Mouse (Mus musculus) midbrain, embryonic 15.5 days (tissue): ENCODE measurements around the gene Syt14. TPM values are rescaled to one million over a fixed set of nuclear protein-coding genes. Genes with fewer than 3 reads are reported as not detected.

Source experiments
- ATAC-seq: fragments of 200-750 bp; cut with Nextera tagmentation; replicated peaks from 2 replicates; pipeline ENCODE4 v1.8.0; 2017; ENCODE audit warnings: moderate TSS enrichment
- H3K27ac ChIP-seq: fragments of 300-500 bp; sonication (generic); 2 replicates; pipeline ENCODE4 v1.5.1; 2015; ENCODE audit warnings: mild to moderate bottlenecking, inconsistent platforms
- H3K27me3 ChIP-seq: fragments of 300-500 bp; sonication (generic); replicated peaks from 2 replicates; pipeline ENCODE4 v1.6.1; 2015; ENCODE audit warnings: inconsistent platforms
- H3K36me3 ChIP-seq: fragments of 300-500 bp; sonication (generic); replicated peaks from 2 replicates; pipeline ENCODE4 v1.6.1; 2015; ENCODE audit warnings: inconsistent platforms
- H3K4me1 ChIP-seq: fragments of 300-500 bp; sonication (generic); 2 replicates; pipeline ENCODE4 v1.6.1; 2015; ENCODE audit warnings: inconsistent platforms
- H3K4me2 ChIP-seq: fragments of 300-500 bp; sonication (generic); 2 replicates; pipeline ENCODE4 v1.6.1; 2015; ENCODE audit warnings: inconsistent platforms, mild to moderate bottlenecking, moderate library complexity
- H3K4me3 ChIP-seq: fragments of 300-500 bp; sonication (generic); 2 replicates; pipeline ENCODE4 v1.5.1; 2015; ENCODE audit warnings: mild to moderate bottlenecking, inconsistent platforms
- H3K9ac ChIP-seq: fragments of 300-500 bp; sonication (generic); 2 replicates; pipeline ENCODE4 v1.6.1; 2015; ENCODE audit warnings: mild to moderate bottlenecking, inconsistent platforms
- H3K9me3 ChIP-seq: fragments of 300-500 bp; sonication (generic); 2 replicates; pipeline ENCODE4 v1.6.1; 2016; ENCODE audit warnings: inconsistent platforms
- WGBS: fragments of 180-500 bp; shearing (Covaris S2); methylation state at CpG from one replicate; pipeline ENCODE4 v1.1.7; 2015; ENCODE audit warnings: mixed read lengths; 5-methylcytosine and 5-hydroxymethylcytosine counted together
- polyA plus RNA-seq: library from polyadenylated mRNA; unstranded; fragments of >200 nt; fragmentation: Nextera tagmentation; extraction: Ambion mirVana; gene quantifications from 2 replicates; pipeline ENCODE4 v1.2.1, GENCODE M21; 2015

The Syt14 gene
- polyA plus RNA-seq, 1 experiment from 2014 or later = 9.1 TPM

DNA sequence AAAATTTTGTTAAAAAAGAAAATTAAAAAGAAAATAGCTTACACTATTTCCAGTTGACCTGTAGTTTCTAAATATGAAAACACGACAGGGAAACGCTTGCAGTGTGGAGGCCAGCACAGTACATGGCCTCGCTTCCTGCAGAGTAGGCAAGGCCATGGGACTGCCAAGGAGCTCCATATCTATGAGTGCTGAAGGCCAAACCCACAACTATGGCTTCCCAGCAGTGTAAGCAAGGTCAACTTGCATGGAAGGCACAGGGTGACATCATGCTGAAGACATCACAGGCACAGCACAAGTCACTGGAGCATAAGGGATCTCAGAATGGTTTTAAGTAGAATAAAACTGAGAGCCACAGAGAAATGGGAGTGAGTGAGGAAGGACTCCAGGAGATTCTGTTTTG lies 139.5 kb downstream of the Syt14 start:
- no peaks in the 10 kb centered on the region for H3K9me3 ChIP-seq
- no peak for ATAC-seq
- 92% methylated on average over 3 of the region's 3 CpGs for WGBS
- H3K27me3 ChIP-seq = no peaks in the 10 kb centered on the region
- H3K9ac ChIP-seq = no peak overlapping the region
- H3K36me3 ChIP-seq = peaks cover 12% of the 10 kb centered on the region
- no peaks in the 10 kb centered on the region for H3K4me1 ChIP-seq
- no peak overlapping the region for H3K27ac ChIP-seq
- H3K4me2 ChIP-seq = no peak overlapping the region
- no peak overlapping the region for H3K4me3 ChIP-seq

DNA sequence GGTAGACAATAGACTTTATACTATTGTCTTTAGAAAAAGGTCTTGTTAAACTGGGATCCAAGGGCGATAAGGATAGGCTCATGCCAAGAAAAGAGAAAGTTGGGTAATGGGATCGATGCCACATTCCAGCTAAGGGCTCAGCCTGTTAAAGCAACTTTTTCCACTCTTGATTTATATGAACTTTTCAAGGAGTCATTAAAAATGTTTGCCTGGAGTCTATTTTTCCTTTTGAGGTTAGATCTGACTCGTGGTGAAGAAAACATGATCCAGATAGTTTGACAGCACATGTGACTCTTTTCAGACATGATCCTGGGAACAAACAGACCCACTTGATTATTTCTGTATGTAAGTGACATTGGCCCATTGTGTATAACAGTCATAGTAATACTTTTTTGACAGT lies 144.9 kb downstream of the Syt14 start:
- no peak overlapping the region for H3K9ac ChIP-seq
- no peak overlapping the region for H3K4me2 ChIP-seq
- H3K27ac ChIP-seq = no peak overlapping the region
- no peaks in the 10 kb centered on the region for H3K36me3 ChIP-seq
- no peaks in the 10 kb centered on the region for H3K9me3 ChIP-seq
- no peaks in the 10 kb centered on the region for H3K27me3 ChIP-seq
- WGBS = 82% methylated on average over 3 of the region's 3 CpGs
- ATAC-seq = no peak
- no peak overlapping the region for H3K4me3 ChIP-seq
- H3K4me1 ChIP-seq = no peaks in the 10 kb centered on the region

DNA sequence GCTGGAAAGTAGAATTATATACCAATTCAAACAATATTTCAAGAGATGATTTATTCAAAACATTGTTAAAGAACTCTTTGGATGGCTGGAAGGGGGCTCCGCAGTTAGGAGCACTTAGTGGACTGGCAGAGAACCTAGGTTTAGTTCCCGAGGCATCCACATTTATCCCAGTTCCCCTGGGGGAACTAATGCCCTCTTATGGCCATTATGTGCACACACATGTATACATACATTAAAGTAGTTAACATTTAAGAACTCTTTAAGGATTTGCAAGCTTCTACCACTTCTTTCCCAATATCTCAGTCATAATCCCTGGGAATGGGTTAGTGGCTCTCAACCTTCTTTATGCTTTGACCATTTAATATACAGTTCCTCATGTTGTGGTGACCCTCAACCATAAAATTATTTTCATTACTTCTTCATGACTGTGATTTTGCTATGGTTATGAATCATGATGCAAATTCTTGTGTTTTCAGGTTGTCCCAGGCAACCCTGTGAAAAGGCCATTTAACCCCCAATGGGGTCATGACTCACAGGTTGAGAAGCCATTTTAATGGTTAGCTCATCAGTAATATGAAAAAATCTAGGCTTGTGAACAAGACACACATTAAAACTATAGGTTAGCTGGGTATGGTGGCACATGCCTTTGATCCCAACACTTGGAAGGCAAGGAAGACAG lies 152.8 kb downstream of the Syt14 start:
- H3K27me3 ChIP-seq = no peaks in the 10 kb centered on the region
- WGBS = 68% methylated on average over 2 of the region's 2 CpGs
- no peak overlapping the region for H3K4me2 ChIP-seq
- H3K9me3 ChIP-seq = no peaks in the 10 kb centered on the region
- no peaks in the 10 kb centered on the region for H3K4me1 ChIP-seq
- no peak overlapping the region for H3K9ac ChIP-seq
- no peak for ATAC-seq
- no peaks in the 10 kb centered on the region for H3K36me3 ChIP-seq
- H3K4me3 ChIP-seq = no peak overlapping the region
- no peak overlapping the region for H3K27ac ChIP-seq

DNA sequence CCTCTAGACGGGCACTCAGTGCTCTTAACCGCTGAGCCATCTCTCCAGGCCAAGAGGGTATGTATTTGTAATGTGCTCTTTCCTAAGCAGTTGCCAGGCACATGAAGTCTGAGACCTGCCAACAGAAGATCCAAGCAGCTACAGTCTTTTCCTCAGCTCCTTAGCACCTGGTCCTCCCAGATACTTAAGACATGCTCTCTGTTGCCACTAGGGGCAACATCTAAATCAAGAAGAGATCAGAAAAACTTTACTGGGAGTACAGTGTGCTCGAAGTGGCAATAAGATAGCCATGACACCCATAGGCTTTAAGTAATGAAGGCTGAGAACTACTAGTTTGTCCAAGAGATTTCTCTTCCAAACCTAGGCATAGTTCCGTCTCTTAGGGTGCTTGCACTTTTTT lies 155.4 kb downstream of the Syt14 start:
- Histone ChIP-seq H3K4me3 (no peak overlapping the region), H3K9ac (no peak overlapping the region), H3K4me2 (no peak overlapping the region), H3K4me1 (no peaks in the 10 kb centered on the region), H3K27ac (no peak overlapping the region), H3K36me3 (no peaks in the 10 kb centered on the region), H3K9me3 (no peaks in the 10 kb centered on the region), H3K27me3 (no peaks in the 10 kb centered on the region)
- ATAC-seq = no peak
- 86% methylated on average over 4 of the region's 4 CpGs for WGBS

DNA sequence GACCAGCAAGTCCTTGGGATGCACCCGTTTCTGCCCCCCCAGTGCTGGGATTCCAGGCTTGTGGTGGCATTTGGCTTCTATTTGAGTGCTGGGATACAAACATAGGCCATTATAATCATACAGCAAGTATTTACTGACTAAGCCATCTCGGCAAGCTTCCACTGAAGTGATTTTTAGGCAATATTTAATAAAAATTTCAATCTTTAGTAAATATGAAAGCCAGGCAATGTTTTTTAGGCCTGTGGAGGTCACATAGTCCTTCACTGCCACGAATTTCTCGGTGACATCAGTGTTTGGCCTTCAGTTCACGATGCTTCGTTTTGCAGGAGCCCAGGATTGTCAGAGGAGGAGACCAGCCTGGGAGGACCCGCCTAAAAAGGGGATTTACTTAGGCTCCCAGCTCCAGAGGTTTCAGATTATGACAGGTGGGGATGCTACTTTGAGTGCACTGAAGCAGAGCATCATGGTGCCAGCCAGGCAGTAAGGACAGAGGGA lies 156.4 kb downstream of the Syt14 start:
- Histone ChIP-seq H3K36me3 (no peaks in the 10 kb centered on the region), H3K27me3 (no peaks in the 10 kb centered on the region), H3K27ac (no peak overlapping the region), H3K9ac (no peak overlapping the region), H3K9me3 (no peaks in the 10 kb centered on the region), H3K4me3 (no peak overlapping the region), H3K4me1 (no peaks in the 10 kb centered on the region), H3K4me2 (no peak overlapping the region)
- no peak for ATAC-seq
- 88% methylated on average over 7 of the region's 7 CpGs for WGBS

DNA sequence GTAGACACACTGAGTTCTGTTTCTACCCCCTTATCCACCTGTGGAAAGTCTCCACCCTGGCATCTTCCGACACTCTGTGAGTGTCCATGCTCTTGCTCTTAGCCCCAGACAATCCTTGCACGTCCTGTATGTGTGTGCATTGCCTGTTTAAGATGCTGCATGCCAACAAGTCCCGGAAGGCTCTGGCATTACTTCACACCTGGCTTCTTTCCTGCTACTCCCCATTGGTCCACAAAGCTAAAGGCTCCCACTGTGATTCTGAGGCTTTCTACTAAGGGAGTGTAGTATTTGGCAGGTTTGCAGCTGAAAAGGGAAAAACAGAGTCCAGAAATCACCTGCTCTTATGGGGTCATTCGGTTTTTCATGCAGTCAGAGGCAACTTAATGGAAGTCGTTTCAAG lies 162.7 kb downstream of the Syt14 start:
- H3K4me3 ChIP-seq = no peak overlapping the region
- H3K27me3 ChIP-seq = no peaks in the 10 kb centered on the region
- 0 out of 2 replicates have a peak, but pooled peaks cover 4% of the 10 kb centered on the region for H3K4me1 ChIP-seq
- H3K4me2 ChIP-seq = no peak overlapping the region
- no peak for ATAC-seq
- no peak overlapping the region for H3K9ac ChIP-seq
- H3K36me3 ChIP-seq = no peaks in the 10 kb centered on the region
- WGBS = 71% methylated on average over 5 of the region's 5 CpGs
- no peaks in the 10 kb centered on the region for H3K9me3 ChIP-seq
- no peak overlapping the region for H3K27ac ChIP-seq

DNA sequence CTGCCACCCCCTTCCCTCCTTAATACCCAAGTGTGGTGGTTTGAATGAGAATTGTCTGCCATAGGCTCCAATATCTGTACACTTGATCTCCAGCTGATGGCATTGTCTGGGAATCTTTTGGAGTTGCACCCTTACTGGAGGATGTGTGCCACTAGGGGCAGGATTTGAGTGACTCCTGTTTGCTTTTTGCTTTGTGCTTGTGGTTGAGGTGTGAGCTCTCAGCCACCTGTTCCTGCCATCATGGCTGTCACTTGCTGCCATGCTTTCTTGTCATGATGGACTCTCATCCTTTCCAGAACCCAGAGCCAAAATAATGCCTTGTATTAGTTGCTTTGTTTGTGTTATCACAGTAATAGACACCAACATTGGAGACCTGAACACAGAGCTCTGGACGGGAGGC lies 165.8 kb downstream of the Syt14 start:
- Histone ChIP-seq H3K9me3 (no peaks in the 10 kb centered on the region), H3K9ac (no peak overlapping the region), H3K4me2 (no peak overlapping the region), H3K4me1 (0 out of 2 replicates have a peak, but pooled peaks cover 4% of the 10 kb centered on the region), H3K27me3 (no peaks in the 10 kb centered on the region), H3K36me3 (no peaks in the 10 kb centered on the region), H3K4me3 (no peak overlapping the region), H3K27ac (no peak overlapping the region)
- WGBS = 94% methylated on average over 1 of the region's 1 CpGs
- no peak for ATAC-seq

DNA sequence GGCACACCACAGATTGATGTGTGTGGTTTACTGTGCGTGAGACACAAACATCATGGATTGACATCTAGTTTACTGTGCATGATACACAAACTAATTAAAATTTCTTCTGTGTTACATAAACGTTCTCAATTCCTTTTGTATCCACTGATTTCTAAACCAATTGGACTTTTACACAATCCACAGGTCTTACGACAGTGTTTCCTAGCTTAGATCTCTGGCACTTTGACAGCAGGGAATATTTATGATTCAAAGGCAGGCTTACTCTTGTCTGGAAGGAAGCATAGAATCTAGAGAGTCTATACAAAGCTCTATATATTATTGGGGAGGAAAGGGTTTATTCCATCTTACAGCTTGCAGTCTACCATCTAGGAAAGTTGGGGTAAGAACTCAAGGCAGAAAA lies 171.1 kb downstream of the Syt14 start:
- ATAC-seq = no peak
- 78% methylated on average over 3 of the region's 3 CpGs for WGBS

DNA sequence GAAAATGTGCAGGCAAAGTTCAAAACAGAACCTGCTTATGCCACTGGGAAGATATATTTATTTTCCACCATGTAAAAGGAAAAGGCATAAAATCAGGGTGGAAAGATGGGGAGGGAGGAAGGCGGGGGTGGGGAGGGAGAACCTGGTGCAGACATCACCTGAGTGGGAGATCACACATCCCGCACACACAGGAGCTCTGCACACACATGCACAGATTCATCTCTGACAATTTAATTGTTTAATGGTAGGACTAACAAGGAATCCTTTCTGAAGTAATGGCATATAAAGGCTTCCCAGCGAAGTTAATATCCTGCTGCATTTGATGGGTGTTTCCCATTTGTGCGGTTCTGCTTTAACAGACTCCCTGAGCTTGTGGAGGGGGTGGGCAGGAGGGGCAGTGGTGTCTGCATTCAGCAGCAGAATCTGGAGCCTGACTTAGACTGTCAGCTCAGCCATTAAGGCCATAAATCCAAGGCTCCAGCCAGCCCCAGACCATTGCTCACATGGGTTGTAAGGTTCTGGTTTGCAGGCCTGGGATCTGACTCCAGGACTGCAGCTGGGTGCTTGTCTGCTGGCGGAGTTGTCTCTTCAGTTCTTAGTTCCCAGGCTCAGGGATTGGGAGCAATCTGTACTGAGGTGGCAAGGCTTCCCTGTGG lies 174.1 kb downstream of the Syt14 start:
- H3K4me3 ChIP-seq = no peak overlapping the region
- 0 out of 2 replicates have a peak overlapping the region, but pooled peaks have one; percentile 17 for H3K27ac ChIP-seq
- no peaks in the 10 kb centered on the region for H3K36me3 ChIP-seq
- no peaks in the 10 kb centered on the region for H3K27me3 ChIP-seq
- H3K9ac ChIP-seq = no peak overlapping the region
- no peak for ATAC-seq
- no peak overlapping the region for H3K4me2 ChIP-seq
- WGBS = 71% methylated on average over 5 of the region's 5 CpGs
- H3K9me3 ChIP-seq = no peaks in the 10 kb centered on the region
- peaks cover 4% of the 10 kb centered on the region for H3K4me1 ChIP-seq

More for the DNA sequence above, 171.1 kb downstream of the Syt14 start:
- no peaks in the 10 kb centered on the region for H3K36me3 ChIP-seq
- H3K9me3 ChIP-seq = no peaks in the 10 kb centered on the region
- no peak overlapping the region for H3K27ac ChIP-seq
- H3K4me2 ChIP-seq = no peak overlapping the region
- no peak overlapping the region for H3K9ac ChIP-seq
- no peak overlapping the region for H3K4me3 ChIP-seq
- peaks cover 3% of the 10 kb centered on the region; the same call in 1 of the 2 replicates for H3K4me1 ChIP-seq
- H3K27me3 ChIP-seq = no peaks in the 10 kb centered on the region

DNA sequence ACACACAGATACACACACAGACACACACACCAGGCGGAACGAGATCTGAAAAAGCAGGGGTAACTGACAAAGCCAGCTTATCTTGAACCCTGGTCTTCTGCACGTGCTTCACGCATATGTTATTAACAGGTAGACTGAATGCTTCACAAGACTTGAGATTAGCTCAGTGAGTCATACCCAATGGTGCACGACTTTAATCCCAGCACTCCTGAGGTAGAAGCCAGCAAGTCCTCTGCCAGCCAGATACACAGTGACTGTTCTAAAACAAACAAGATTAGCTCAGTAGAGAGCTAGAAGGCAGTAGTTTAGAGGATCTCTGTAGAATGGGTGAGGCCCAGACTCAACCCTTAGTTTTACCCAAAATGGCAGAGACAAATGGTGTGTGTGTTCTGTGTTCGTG lies 175.3 kb downstream of the Syt14 start:
- no peak overlapping the region for H3K9ac ChIP-seq
- H3K4me2 ChIP-seq = no peak overlapping the region
- WGBS = 54% methylated on average over 6 of the region's 6 CpGs
- H3K4me1 ChIP-seq = peaks cover 13% of the 10 kb centered on the region
- no peak for ATAC-seq
- H3K9me3 ChIP-seq = no peaks in the 10 kb centered on the region
- no peak overlapping the region for H3K4me3 ChIP-seq
- H3K27ac ChIP-seq = no peak overlapping the region
- H3K36me3 ChIP-seq = no peaks in the 10 kb centered on the region
- H3K27me3 ChIP-seq = no peaks in the 10 kb centered on the region

DNA sequence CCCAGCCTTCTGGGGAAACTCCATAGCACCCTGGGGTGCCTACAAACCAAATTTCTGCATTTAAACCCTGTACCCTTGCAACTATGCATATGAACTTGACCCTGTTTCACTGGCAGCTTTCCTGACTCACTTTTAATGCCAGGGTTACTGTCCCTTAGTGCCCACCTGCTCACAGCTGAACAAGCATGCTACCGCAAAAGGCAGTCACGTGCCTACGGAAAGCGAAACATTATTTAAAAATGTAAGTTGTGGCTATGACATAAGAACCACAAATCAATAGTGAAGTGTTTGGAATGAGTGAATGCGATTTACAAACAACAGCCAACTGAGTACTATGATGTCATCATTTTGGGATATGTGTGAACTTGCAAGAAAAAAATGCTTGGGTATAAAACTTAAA lies 178.0 kb downstream of the Syt14 start:
- Histone ChIP-seq H3K9me3 (no peaks in the 10 kb centered on the region), H3K36me3 (no peaks in the 10 kb centered on the region), H3K27me3 (no peaks in the 10 kb centered on the region), H3K9ac (no peak overlapping the region), H3K4me3 (no peak overlapping the region), H3K27ac (no peak overlapping the region), H3K4me1 (peaks cover 32% of the 10 kb centered on the region), H3K4me2 (no peak overlapping the region)
- ATAC-seq = no peak
- 90% methylated on average over 5 of the region's 5 CpGs for WGBS

DNA sequence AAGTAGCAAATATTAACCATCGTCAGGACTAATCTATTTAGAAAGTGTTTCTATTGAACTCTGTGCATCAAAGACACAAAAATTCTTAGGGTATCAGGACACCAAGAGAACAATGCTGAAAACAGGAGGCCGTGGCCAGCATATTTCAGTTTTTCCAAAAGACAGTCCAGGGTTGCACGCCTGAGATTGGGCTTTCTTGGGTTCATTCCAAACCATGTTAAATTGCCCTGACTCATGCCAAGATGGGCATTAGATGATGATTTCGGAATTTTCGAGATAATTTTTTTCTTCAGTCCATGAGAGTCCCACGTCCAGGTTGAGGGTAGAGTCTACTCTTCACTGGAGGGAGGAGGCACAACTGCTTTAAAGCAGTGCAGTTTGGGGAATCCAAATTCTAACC lies 178.6 kb downstream of the Syt14 start:
- Histone ChIP-seq H3K9ac (no peak overlapping the region), H3K4me3 (no peak overlapping the region), H3K36me3 (no peaks in the 10 kb centered on the region), H3K27me3 (no peaks in the 10 kb centered on the region), H3K4me2 (no peak overlapping the region), H3K27ac (no peak overlapping the region), H3K4me1 (peaks cover 38% of the 10 kb centered on the region), H3K9me3 (no peaks in the 10 kb centered on the region)
- ATAC-seq = no peak
- WGBS = 63% methylated on average over 6 of the region's 6 CpGs

DNA sequence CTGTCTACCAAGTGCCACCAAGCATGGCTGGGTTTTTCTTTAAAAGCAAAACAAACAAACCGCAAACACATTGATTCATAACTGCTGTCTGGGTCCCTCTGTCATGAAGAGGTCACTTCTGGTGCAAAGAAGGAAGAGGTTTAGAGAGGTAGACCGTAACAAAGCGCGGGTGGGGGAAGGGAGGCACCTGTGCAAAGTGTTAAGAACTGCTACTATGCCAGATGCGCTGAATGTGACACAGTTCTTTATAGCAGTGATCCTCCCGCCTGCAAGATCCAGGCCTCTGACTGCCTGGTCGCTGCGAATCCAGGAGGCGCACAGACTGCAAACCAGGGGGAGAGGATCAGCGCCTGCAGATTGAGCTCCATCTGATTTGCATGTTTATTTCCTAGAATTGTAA lies 179.2 kb downstream of the Syt14 start:
- Histone ChIP-seq H3K4me3 (peak overlapping the region; percentile 78; the same call in 1 of the 2 replicates), H3K27me3 (no peaks in the 10 kb centered on the region), H3K4me2 (peak overlapping the region; percentile 89; the same call in 1 of the 2 replicates), H3K4me1 (peaks cover 41% of the 10 kb centered on the region), H3K9ac (no peak overlapping the region), H3K36me3 (no peaks in the 10 kb centered on the region), H3K9me3 (no peaks in the 10 kb centered on the region), H3K27ac (peak overlapping the region; percentile 97; the same call in 1 of the 2 replicates)
- 11% methylated on average over 10 of the region's 10 CpGs for WGBS
- no peak for ATAC-seq
